Mouse (Mus musculus): ENCODE measurements at regions not wholly inside any gene's neighbourhood (a gene's known extent, or its start where the extent isn't known, plus 50 kb on each side); places are given as distances from the start of the nearest gene placed in this dataset.

DNA sequence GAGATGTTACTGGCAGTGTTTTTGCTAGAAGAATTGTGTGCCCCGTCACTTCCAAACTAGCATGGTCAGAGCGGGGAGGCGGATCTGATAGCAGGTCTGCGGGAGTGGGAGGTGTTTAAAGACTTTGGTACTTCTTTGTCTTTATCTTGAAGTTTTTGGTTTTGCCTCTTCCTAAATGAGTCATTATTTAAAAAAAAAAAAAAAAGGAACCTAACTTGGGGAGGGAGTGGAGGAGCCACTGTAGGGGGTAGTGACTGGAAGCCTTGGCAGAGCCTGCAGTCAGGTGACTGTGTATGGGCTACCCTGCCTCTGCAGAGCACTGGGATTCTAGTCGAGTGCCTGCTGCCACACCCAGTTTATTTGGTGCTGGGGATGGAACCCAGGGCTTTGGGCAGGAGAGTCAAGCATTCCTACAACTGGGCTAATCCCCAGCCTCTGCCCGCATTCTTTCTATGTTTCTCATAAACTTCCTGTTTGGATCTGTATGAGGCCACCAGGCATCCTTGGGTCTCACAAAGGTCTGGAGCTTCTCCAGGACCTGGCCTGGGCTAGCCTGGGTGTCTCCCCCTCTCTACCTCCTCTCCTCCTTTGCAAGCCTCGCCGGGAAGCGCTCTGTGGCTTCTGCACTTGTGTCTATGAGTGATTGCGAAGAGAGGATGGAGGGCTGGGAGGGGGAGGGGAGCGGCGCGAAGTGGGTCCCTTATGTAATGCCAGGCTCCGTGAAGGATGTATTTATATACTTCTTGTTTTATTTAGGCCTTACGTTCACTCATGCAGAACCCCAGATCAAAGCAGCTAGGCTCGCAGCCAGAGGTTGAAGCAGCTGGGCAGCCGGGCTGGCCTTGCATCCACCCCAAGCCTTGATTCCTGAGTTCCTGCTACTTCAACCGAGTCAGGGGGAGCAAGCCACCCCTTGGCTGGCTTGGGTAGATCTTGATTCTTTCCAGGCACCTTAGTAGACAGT, 143.1 kb upstream of the Mrps10 start:
- no peak for DNase-seq (ENCODE audit: low spot score)

DNA sequence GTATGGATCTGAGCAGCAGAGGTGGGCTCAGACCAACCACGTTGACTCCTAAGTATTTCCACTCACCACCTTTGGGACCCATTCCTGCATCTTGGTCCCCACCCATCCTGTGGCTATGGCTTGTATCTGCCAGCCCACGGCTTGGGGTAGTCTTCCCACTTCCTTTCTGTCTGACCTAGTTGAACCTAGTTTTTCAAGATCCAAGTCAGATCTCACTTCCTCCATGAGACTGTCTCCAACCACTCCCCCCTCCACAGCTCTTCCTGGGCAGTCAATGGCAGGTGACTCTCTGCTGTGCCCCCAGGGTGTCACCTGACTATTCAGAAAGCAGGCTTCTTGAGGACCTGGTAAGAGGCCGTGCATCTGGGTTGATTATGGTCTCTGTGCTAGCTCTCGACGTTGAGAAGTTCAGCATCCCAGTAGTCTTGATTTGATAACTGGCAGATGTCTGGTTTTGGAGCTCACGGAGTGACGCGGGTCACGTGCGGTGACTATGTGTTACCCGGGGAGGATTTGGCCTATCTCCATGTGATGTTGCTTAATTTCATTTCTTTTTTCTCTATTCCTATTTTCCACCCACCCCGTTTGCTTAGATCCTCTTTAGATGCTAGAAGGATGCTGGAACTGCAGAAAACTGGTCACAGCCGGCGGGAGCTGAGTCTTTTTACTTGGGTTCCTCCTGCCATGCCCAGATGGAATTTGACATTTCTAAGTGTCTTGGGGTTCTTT, 147.5 kb upstream of the Mrps10 start:
- no peak for DNase-seq (ENCODE audit: low spot score)

DNA sequence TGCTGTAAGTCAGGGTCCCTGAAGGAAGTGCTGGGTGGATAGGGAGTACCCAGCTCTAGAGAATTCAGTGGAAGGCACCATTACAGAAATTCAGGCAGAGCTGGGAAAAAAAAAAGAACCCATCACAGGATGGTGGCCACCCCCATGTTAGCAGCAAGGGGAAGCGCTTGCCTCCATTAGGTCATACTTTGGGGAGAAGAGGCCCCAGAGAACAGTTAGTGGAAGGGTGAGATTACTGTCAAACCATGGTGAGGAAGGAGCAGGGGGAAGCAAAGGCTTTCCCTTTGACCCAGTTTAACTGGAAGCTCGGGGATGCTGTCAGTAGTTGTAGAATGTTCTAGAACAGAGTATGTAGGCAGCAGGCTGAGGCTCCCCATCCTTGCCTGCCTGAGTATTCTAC, 148.8 kb upstream of the Mrps10 start:
- DNase-seq (ENCODE audit: low spot score), result no peak

DNA sequence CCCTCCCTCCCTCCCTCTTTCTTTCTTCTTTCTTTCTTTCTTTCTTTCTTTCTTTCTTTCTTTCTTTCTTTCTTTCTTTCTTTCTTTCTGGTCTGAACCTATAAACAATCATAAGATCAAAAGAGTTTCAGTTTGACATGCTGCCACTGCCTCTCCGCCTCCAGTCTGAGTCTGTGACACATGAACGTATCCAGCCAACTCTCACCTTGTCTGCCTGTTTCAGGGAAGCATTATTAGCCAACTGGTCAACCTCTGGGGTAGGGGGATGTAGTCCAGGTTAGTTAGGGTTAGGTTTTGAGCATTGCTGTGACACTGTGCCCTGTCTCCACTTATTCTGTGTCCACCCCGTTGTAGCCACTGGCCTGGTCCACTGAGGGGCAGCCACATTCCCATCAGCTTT, 152.2 kb upstream of the Mrps10 start:
- DNase-seq (ENCODE audit: low spot score), result no peak

DNA sequence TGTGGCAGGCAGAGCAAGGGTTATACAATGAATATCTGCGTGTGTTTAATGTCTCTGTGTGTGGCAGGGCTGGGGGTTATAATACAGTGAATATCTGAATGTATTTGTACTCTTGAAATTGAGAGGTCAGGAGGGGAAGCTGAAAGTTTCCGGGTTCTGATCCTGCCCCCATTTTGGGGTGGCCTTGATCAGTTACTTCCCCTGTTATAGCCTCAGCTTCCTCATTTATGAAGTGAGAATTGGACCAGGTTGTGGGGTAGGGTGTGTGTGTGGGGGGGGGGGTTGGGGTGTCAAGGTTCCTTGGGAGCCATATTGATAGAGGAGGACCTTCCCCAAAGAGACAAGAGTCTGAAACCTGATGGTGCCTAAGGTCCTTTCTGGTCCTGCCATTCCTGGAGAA, 152.8 kb upstream of the Mrps10 start:
- no peak for DNase-seq (ENCODE audit: low spot score)

DNA sequence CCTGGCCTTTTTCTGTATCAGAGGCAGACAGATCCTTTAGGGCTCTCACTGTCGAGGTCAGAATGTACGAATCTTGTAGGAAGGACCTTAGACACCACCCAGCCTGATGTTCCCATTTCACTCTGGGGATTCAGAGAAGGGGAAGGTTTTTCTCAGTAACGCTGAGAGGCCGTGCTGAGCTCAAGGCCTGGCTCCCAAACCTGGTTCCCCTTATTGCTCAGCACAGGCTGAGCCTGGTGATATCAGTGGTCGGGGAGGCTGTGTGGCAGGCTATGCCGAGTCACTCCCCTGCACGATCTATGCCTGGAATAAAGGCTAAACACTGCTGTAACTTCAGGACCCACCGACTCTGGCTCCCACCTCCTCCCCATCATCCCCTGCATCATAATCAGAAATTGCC, 154.6 kb upstream of the Mrps10 start:
- DNase-seq (ENCODE audit: low spot score), result no peak

DNA sequence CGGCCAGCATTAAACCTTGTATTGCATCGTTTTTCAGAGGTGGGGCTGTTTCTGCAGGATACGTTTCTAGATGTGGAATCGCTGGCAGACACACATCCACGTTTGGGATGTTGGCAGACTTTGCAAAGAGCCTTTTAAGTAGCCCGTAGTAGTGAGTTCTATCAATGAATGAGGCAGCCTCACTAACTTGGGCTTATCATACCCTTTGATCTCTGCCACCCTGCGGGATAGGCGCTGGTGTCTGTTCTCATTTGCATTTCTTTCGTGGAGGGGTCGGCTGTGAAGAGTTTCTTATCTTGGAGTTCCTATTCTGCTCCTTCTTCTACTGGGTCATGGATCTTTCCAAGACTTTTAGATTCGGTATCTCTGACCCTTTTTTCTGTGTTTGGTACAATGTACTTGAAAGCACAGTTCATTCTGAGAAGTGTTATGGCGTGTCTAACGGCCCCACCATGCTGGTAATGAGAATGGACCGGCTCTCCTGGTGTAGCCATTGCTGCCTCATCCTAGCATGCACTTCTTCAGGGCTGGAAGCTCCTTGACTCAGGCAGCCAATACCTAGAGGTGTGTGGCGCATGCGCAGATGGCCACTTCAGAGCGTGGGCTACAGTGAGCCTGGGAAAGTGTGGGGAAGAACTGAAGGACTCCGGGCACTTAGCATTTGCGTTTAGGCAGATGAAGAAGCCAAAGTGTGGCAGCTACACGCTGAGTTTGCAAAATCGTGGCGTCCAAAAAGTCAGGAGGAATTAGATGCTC, 158.1 kb upstream of the Mrps10 start:
- no peak for DNase-seq (ENCODE audit: low spot score)

DNA sequence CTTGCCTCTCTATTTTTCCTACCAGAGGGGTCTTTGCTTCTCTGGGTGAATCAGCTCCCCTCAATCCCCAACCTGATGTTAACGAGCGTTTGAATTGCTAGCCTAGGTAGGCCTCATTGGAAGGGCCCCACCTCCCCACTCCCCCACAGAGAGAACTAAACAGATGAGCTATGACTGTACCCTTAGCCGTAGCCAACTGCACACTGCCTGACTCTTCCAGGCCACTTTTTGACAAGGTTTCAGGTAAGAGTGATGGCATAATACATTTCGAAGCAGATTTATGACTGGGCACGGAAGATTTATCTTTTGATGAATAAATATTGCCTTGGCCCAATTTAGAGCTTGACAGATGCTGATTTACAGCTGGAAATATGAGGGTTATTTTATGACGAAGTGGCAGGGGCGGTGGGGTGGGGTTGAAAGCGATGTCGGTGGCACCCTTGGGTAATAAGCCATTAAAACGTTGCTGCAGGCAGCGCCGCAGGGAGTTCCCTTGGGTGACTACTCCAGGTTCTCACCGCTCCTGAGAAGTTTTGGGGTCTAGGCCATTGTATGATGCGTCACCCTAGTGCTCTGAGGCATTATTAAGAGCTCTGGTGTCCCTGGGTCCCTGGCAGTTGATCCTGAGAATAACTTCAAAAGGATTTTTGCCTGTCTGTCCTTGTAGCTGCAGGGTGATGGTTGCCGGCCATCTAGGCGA, 159.7 kb upstream of the Mrps10 start:
- no peak for DNase-seq (ENCODE audit: low spot score)

DNA sequence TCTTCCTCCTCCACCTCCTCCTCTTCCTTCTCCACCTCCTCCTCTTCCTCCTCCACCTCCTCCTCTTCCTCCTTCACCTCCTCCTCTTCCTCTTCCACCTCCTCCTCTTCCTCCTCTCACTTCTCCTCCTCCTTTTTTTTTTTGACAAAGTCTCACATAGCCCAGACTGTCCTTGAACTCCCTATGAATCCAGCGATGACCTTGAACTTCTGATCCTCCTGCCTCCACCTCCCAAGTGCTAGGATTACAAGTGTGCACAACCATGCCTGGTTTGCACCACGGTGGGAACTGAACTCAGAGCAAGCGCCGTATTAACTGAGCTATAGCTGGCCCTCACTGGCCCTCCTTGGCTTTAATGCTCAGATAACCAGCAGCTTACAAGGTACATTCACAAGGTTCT, 161.2 kb upstream of the Mrps10 start:
- DNase-seq (ENCODE audit: low spot score), result no peak

DNA sequence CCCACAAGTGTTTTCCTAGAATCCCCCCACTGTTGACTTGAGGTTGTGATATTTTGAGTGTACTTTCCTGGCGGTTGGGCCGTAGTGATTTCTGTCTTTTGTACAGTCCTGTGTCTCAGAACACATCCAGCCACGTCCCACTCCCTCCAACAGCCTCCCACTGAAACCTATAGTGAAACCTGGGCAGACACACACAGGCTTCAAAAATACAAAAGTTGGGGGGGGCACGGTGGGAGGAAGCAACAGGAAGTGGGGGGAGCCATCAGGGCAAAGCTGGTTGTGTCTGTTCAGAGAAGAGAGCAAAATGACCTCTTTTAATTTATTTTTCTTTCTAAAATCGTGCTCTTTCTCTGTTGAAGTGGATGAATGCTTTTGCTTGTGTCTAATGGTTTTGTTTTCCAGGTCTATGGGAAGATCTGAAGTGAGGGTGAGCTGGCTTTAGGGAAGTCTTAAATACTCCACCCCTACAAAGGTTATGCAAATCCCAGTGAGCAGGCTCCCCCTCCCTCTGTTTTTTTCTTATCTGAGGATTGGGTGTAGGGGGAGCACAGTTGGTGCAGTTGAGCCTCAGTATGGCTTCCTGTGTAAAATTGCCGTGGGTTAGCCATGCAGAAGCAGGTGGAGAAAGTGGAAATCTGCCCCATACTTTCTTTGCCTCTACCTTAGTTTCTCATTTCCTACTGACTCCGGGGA, 164.1 kb upstream of the Mrps10 start:
- DNase-seq (ENCODE audit: low spot score), result no peak

DNA sequence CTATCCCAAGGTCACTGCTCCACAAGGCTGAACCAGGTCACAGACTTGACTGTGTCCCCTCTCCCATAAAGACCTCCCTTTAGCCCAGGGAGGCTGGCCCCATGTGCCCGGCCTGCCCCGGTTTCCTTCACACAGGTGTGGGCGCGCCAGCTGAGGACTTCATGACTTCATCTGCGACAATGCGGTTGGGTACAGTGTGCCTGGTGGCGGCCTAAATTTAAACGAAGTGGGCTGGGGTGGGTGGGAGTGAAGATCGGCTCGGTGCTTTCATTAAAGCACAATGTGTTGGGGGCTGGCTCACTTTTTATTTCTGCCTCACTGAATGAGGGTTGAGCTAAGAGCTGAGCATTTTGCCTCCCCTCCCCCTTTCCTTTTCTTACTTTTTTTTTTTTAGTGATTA, 169.5 kb upstream of the Mrps10 start:
- peak; percentile 44 for DNase-seq (ENCODE audit: low spot score)

DNA sequence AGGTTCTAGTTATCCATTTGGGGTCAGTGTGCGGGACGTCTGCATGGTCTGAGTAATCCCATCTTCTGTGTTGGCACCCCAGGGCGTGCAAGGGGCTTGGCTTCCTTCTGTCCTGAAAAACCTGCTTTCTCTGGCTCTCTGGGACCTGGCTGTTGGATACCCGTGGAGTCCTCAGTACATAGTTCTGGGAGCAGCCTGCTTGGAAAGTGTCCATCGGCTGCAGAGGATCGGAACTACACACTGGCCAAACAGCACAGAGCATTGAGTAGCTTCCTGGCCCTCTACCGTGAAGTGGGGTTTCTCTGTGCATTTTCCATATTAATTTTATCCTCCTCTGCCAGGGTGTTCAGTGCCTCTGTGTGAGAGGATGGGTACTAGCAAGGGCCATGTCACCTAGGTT, 170.7 kb upstream of the Mrps10 start:
- peak; percentile 11 for DNase-seq (ENCODE audit: low spot score)

DNA sequence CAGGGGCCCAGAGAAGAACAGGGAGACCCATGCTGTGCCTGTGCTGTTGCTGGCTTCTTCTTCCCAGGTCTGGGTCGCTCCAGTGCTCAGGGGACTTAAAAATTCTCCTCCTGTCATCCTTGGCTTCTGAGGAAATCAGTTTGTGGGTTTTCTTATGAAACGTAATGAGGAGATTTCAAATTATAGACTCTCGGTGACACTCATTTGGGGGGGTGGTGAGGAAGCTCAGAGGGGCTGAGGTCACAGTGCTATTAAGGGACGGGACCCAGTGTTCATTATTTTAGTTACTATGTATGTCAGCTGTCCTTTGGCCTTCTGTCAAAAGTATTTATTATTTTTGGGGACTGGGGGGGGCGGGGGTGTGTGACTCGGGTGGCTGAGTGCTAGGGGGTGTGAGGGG, 171.7 kb upstream of the Mrps10 start:
- DNase-seq (ENCODE audit: low spot score), result no peak

DNA sequence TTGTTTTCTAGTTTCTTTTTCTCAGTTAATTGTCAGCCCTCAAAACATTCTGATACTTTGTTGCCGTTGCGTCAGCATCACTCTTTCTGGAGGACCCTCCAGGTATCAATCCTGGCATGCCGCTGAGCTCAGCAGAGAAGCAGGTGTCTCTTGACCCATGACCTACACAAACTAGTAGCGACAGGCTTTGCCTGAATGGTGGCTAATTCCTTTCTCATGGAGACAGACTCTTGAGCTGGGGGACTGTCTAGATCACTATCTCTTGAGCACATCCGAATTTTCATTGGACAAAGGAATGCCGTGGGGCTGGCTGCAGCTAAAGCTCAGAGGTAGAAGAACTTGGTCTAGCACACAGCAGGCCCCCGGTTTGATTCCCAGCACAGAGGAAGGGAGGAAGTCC, 172.7 kb upstream of the Mrps10 start:
- no peak for DNase-seq (ENCODE audit: low spot score)

DNA sequence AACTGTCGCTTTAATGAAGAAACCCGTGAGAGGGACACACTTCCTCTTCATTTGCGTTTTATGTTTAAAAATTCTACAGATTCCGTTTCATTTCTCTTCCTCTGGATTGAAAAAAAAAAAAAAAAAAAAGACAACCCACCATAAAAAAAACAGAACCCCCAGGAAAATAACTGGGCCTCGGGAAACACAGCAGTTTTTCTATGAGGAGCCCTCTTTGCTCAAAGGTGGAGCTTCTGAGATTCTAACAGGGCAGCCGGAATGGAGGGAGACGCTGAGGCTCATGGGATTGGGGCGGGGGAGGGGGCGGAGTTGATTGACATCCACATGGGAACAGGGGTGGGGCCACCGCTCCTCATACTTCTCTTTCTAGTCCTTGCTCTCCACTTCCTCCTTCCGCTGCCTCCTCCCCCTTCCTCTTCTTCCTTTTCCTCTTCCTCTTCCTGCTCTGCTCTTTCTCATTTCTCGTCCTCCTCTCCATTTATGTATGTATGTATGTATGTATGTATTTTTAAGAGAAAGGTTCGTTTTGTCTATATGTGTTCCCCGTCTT, 174.1 kb upstream of the Mrps10 start:
- no peak for DNase-seq (ENCODE audit: low spot score)

DNA sequence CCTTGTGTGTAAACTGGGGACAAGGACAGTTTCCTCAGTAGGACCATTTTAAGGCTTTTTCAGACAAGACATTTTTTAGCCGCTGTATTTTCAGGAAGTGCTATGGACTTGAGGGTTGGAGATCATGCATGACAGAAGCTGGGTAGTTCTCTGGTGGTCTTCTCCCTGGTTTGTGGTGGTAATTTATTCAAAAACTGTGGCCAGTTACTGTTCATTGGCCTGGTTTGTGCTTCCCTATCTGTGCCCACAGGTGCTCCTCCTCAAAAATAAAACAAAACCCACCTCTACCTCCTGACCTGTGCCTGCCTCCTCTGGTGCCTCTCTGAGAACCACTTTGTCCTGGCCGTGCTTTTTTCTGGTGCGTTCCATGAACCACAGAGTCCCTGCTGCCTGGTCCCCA, 177.3 kb upstream of the Mrps10 start:
- no peak for DNase-seq (ENCODE audit: low spot score)

DNA sequence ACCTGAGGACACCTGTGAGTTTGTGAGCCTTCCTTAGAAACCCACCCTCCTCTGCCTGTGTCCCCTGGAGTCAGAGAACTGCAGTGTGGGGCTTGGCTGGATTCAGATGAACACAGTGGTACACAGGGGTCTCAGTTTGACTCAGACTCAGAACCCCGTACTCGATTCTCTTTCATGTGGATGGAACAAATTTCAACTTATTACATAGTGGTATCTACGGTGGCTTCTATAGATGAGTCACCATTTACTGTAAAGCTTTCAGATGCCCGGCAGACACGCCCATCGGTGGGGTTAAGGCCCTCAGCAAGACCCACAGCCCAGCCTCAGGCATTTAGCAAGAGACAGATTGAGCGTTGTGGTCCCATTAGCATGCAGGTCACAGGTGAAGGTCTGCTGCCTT, 178.9 kb upstream of the Mrps10 start:
- no peak for DNase-seq (ENCODE audit: low spot score)

DNA sequence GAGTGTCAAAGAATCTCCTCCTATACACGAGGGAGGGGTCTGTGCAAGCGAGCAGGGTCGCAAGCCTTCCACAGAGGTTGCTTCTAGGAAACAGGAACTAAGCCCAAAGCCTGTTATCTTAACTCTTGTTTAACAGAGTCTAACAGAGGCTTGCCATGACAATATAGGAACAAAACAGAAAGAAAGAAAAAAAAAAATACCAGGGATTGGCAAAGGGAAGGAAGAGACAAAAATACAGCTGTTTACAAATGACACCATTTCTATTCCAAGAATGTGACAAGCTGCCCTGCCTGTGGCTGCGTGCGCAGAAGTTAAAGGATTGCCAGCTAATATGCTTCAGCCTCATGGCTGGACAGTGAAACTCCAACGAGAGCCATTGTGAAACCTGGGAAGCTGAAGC, 173.8 kb upstream of the Ubr2 start:
- DNase-seq (ENCODE audit: low spot score), result no peak

DNA sequence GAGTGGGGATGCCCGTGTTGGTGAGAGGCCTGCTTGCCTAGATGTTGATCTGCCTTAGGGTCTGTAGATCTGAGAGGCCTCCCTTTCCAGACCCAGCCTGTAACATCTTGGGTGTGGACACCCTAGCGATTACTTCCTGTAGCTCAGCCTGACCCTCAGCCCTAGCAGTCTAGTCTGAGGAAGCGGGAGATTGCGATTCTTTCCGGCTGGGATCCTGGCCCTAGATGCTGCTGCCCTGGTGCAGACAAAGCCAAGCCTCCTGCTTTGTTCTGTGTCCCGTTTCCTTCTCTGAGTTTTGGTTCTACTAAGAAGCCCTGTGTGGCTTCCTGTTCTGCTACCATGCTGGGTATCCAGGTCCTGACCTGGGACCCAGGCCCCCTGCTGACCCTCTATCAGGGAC, 171.8 kb upstream of the Ubr2 start:
- no peak for DNase-seq (ENCODE audit: low spot score)

DNA sequence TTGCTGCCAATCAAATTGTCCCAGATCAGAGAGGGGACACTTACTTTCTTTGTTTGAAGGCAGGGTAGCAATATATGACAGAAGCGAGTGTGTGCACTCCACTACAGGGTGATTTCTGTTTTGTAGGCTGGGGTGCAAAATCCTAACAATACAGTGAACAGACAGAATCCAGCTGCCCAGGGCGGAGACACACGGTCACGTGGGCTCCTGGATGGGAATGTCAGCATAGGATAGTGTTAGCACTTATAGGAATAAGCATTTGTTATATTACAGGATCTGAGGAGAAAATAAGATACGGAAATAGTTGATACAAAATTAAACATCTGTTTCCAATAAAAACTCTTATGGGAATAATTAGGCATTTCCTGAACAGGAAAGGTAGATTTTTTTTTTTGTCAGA, 169.1 kb upstream of the Ubr2 start:
- no peak for DNase-seq (ENCODE audit: low spot score)

DNA sequence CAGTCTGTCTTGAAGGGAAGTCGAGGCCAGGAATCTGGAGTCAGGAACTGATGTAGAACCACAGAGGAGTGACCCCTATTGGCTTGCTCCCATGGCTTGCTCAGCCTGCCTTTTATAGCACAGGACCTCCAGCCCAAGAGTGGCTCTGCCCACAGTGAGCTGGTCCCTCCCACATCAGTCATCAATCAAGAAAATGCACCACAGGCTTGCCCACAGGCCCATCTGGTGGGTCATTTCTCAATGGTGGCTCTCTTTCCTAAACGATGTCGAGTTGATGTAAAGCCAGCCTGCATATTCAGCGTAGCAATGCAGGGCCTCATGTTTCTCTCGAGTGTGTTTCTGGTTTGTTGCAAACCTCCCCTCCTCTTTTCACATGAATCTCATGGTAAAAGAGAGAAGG, 168.3 kb upstream of the Ubr2 start:
- no peak for DNase-seq (ENCODE audit: low spot score)

Measured in retina, embryonic 14.5 days (tissue).